15 mouse cellular contexts compared by ENCODE assay signal in genomic region chr7:27375274-27375673, GRCm38 (mm10). TPM values are rescaled to one million over a fixed set of nuclear protein-coding genes. Genes with fewer than 3 reads are reported as not detected.
DNase-seq lines count a peak whose midpoint lies in the region; ATAC-seq and TF ChIP-seq lines count a peak whose summit lies in the region.
"Had no signal": no experiment of that assay in that cellular context is flagged by ENCODE, and none has a peak within 500 bp of the region (broad histone marks: within the 10 kb centered on the region; RNA-seq: fewer than 3 reads in every experiment).

No protein-coding gene starts in this region.

- peaks cover 10% of the 10 kb centered on the region for H3K4me1 ChIP-seq in kidney, embryonic 15.5 days
- H3K4me1 ChIP-seq in thymus, adult 2 months (replicated peaks; ENCODE audit: control insufficient read depth, insufficient read depth, low read length) = no peaks in the 10 kb centered on the region
- 0 out of 2 replicates have a peak, but pooled peaks cover 5% of the 10 kb centered on the region for H3K4me1 ChIP-seq in intestine, embryonic 16.5 days (ENCODE audit: control insufficient read depth, insufficient read depth, low read length)

- H3K27ac ChIP-seq in kidney, embryonic 15.5 days = no peak overlapping the region
- no peak overlapping the region for H3K27ac ChIP-seq in thymus, adult 2 months (ENCODE audit: control insufficient read depth, insufficient read depth, low read length)
- H3K27ac ChIP-seq in intestine, embryonic 16.5 days (ENCODE audit: low read length) = no peak overlapping the region
- H3K27ac ChIP-seq: kidney, postnatal 0 days; liver, embryonic 14.5 days had no signal

- 0 out of 2 replicates have a peak, but pooled peaks have one; percentile 13 for TF ChIP-seq CTCF in thymus, adult 2 months (IDR thresholded peaks at IDR 0.05; ENCODE audit: borderline replicate concordance, control insufficient read depth, extremely low read depth, insufficient read depth, low read length, poor library complexity)

- peaks cover 3% of the 10 kb centered on the region; the same call in 1 of the 2 replicates for H3K9me3 ChIP-seq in kidney, embryonic 15.5 days (replicated peaks)
- H3K9me3 ChIP-seq in intestine, embryonic 16.5 days (ENCODE audit: control insufficient read depth, low read length) = peaks cover 2% of the 10 kb centered on the region; the same call in 1 of the 2 replicates

- no peaks in the 10 kb centered on the region for H3K36me3 ChIP-seq in kidney, embryonic 15.5 days
- H3K36me3 ChIP-seq in thymus, adult 2 months (ENCODE audit: control insufficient read depth, insufficient read depth, low read length) = no peaks in the 10 kb centered on the region
- no peaks in the 10 kb centered on the region for H3K36me3 ChIP-seq in intestine, embryonic 16.5 days (ENCODE audit: control insufficient read depth, insufficient read depth, low read length)
- H3K36me3 ChIP-seq: heart, embryonic 12.5 days had no signal

- intact Hi-C loops in left cerebral cortex, postnatal 14 days (cut with DNase I) = no loop called here

- H3K4me2 ChIP-seq in kidney, embryonic 15.5 days = peak overlapping the region; percentile 36
- no peak overlapping the region for H3K4me2 ChIP-seq in intestine, embryonic 16.5 days (ENCODE audit: low read depth, low read length)
- H3K4me2 ChIP-seq: heart, embryonic 12.5 days had no signal

- WGBS in kidney, embryonic 15.5 days = under 1% methylated on average over 22 of the region's 22 CpGs
- WGBS in thymus, adult 2 months = 3% methylated on average over 22 of the region's 22 CpGs
- 3% methylated on average over 22 of the region's 22 CpGs for WGBS in intestine, embryonic 16.5 days

- H3K9ac ChIP-seq in kidney, embryonic 15.5 days = no peak overlapping the region
- no peak overlapping the region for H3K9ac ChIP-seq in intestine, embryonic 16.5 days (ENCODE audit: low read depth, low read length)
- H3K9ac ChIP-seq: heart, embryonic 12.5 days; liver, embryonic 14.5 days had no signal

- no peak for ATAC-seq in kidney, embryonic 15.5 days (replicated peaks; ENCODE audit: low FRiP score)
- no peak for ATAC-seq in erythroblast, adult 5-6 weeks (replicated peaks; ENCODE audit: low FRiP score, poor library complexity, severe bottlenecking)
- ATAC-seq in intestine, embryonic 16.5 days = no peak

- H3K4me3 ChIP-seq in kidney, embryonic 15.5 days (replicated peaks) = peak overlapping the region; percentile 16
- no peak overlapping the region for H3K4me3 ChIP-seq in thymus, adult 2 months (ENCODE audit: control insufficient read depth, insufficient read depth, low read length)
- no peak overlapping the region for H3K4me3 ChIP-seq in intestine, embryonic 16.5 days (ENCODE audit: low read length)
- H3K4me3 ChIP-seq: erythroblast, embryonic 14.5 days; heart, embryonic 12.5 days had no signal

- H3K27me3 ChIP-seq in kidney, embryonic 15.5 days = peaks cover 90% of the 10 kb centered on the region
- peaks cover 12% of the 10 kb centered on the region for H3K27me3 ChIP-seq in thymus, adult 2 months (ENCODE audit: control insufficient read depth, insufficient read depth, low read length)
- peaks cover 52% of the 10 kb centered on the region for H3K27me3 ChIP-seq in intestine, embryonic 16.5 days (replicated peaks; ENCODE audit: control insufficient read depth, insufficient read depth, low read length)

- DNase-seq in kidney, postnatal 14 days = no peak
- no peak for DNase-seq in thymus, adult 2 months
- no peak for DNase-seq in thymus, postnatal 14 days
- DNase-seq in left cerebral cortex, postnatal 14 days (ENCODE audit: low spot score in 2 of 2) = peak; percentile 50 to 61
- DNase-seq in adrenal gland, adult 8-10 months = no peak
- DNase-seq: cerebellum, adult 2 months; thymus, postnatal 25 days had no signal

- TF ChIP-seq POLR2A in thymus, adult 2 months (IDR thresholded peaks at IDR 0.05; ENCODE audit: control insufficient read depth, extremely low read depth, insufficient read depth, low read length, poor library complexity) = no peak

RNA-seq across cellular contexts. Expression of gene Gm20479, which starts 18.1 kb away (rescaled TPM):
- polyA plus RNA-seq in kidney, embryonic 15.5 days (2015; fragmentation: Nextera tagmentation; extraction: Ambion mirVana) = 1.9 TPM in 1 of 2 replicates, not detected in the other
- not detected in 2 replicates for polyA plus RNA-seq in thymus, adult 2 months (2012; rRNA removed)
- not detected for total RNA-seq in left cerebral cortex, postnatal 14 days (2021)
- not detected in 2 replicates for total RNA-seq in erythroblast, adult 5-6 weeks (2015; ENCODE audit: low replicate concordance)
- not detected in 2 replicates for total RNA-seq in erythroblast, adult 5-6 weeks (2017; ENCODE audit: low replicate concordance)
- total RNA-seq in adrenal gland, adult 8-10 months (2022) = 1 to 10 TPM in 1 of 4 experiments, not detected in 3; 4.0 TPM
- 1.6 TPM in 1 of 2 replicates, not detected in the other for polyA plus RNA-seq in intestine, embryonic 16.5 days (2015; fragmentation: Nextera tagmentation; extraction: Ambion mirVana)
- total RNA-seq: megakaryocyte-erythroid progenitor cell, adult 5-6 weeks had no signal
- polyA plus RNA-seq: cerebellum, adult 2 months; erythroblast, embryonic 14.5 days had no signal

RNA-seq across cellular contexts. Expression of gene Shkbp1, which starts 19.5 kb away (rescaled TPM):
- 43.6 and 53.1 TPM in 2 replicates for polyA plus RNA-seq in kidney, embryonic 15.5 days (2015; fragmentation: Nextera tagmentation; extraction: Ambion mirVana)
- 203 and 206 TPM in 2 replicates for polyA plus RNA-seq in thymus, adult 2 months (2012; rRNA removed)
- total RNA-seq in left cerebral cortex, postnatal 14 days (2021) = 10 to 100 TPM; 22.2 to 27.4 TPM
- 9.0 and 13.3 TPM in 2 replicates for total RNA-seq in erythroblast, adult 5-6 weeks (2015; ENCODE audit: low replicate concordance)
- total RNA-seq in erythroblast, adult 5-6 weeks (2017; ENCODE audit: low replicate concordance) = 3.4 and 10.0 TPM in 2 replicates
- total RNA-seq in adrenal gland, adult 8-10 months (2022) = 10 to 100 TPM; 19.4 to 41.1 (median 29.7) TPM
- polyA plus RNA-seq in intestine, embryonic 16.5 days (2015; fragmentation: Nextera tagmentation; extraction: Ambion mirVana) = 35.6 and 37.8 TPM in 2 replicates

RNA-seq across cellular contexts. Expression of gene Ltbp4, which starts 37.8 kb away (rescaled TPM):
- polyA plus RNA-seq in kidney, embryonic 15.5 days (2015; fragmentation: Nextera tagmentation; extraction: Ambion mirVana) = 31.0 and 41.7 TPM in 2 replicates
- polyA plus RNA-seq in thymus, adult 2 months (2012; rRNA removed) = 48.3 and 77.5 TPM in 2 replicates
- total RNA-seq in left cerebral cortex, postnatal 14 days (2021) = 10 to 100 TPM; 62.5 to 62.6 TPM
- not detected in 2 replicates for total RNA-seq in erythroblast, adult 5-6 weeks (2015; ENCODE audit: low replicate concordance)
- total RNA-seq in erythroblast, adult 5-6 weeks (2017; ENCODE audit: low replicate concordance) = 1.2 TPM in 1 of 2 replicates, not detected in the other
- 100 to 1,000 TPM in 3 of 4 experiments, 10 to 100 TPM in 1; 90.9 to 117 (median 108) TPM for total RNA-seq in adrenal gland, adult 8-10 months (2022)
- 70.2 and 79.2 TPM in 2 replicates for polyA plus RNA-seq in intestine, embryonic 16.5 days (2015; fragmentation: Nextera tagmentation; extraction: Ambion mirVana)

Comparison
In these comparisons a context has a peak if more than half of its experiments do, and no peak if none do; other contexts are left out.
1. DNase-seq: peak in left cerebral cortex, postnatal 14 days (2 of 2); none in kidney, postnatal 14 days (single experiment), thymus, adult 2 months (single experiment), thymus, postnatal 14 days (single experiment) and adrenal gland, adult 8-10 months (single experiment).
2. RNA of gene Ltbp4, which starts 37.8 kb away (total RNA-seq): 90.9 to 117 TPM in adrenal gland, adult 8-10 months and 62.5 to 62.6 TPM in left cerebral cortex, postnatal 14 days; 1.2 TPM in erythroblast, adult 5-6 weeks; every median in the first group is over 10 times any median in the second.